Mouse (Mus musculus): Measurements from ENCODE around the gene Dnmt3a.

Gene Dnmt3a

DNA sequence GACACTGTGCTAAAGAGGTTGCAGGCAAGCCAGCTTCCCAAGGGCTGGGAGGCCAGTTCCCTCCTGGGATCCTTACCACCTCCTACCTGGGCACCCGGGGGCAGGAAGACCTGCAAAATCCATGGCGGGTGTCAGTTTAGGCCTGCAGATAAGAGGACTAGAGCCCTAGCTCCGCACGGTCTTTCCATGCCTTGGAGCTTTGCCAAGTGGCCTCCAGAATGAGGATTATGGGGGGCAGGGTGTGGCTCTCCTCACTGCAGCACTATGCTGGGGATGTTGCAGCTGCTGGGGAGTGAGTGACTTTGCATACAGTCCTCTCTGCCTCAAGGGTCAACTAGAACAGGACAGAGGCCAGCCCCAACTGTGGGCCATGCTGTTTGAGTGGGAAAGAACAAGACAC lies 14.1 kb downstream of the Dnmt3a start:
- DNase-seq (ENCODE audit: low read depth, low spot score) = no peak

DNA sequence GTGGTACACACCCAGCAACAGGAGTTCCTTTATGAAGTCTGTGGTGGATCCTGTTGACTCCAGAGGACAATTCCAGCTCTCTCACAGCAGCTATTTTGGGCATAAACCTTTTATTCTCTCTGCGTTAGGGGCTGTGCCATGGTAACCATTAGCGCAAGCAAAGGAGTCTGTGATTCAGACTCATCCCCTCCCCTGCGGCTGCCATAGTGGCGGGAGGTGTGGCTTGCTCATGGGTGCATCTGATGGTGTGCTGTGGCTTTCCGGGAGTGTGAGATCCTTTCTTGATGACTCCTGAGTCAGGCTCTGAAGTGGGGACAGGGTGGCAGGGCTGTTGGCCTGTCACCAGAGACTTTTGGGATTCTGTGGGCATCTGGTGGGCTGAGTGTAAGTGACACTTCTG lies 17.6 kb downstream of the Dnmt3a start:
- DNase-seq (ENCODE audit: low read depth, low spot score) = no peak

DNA sequence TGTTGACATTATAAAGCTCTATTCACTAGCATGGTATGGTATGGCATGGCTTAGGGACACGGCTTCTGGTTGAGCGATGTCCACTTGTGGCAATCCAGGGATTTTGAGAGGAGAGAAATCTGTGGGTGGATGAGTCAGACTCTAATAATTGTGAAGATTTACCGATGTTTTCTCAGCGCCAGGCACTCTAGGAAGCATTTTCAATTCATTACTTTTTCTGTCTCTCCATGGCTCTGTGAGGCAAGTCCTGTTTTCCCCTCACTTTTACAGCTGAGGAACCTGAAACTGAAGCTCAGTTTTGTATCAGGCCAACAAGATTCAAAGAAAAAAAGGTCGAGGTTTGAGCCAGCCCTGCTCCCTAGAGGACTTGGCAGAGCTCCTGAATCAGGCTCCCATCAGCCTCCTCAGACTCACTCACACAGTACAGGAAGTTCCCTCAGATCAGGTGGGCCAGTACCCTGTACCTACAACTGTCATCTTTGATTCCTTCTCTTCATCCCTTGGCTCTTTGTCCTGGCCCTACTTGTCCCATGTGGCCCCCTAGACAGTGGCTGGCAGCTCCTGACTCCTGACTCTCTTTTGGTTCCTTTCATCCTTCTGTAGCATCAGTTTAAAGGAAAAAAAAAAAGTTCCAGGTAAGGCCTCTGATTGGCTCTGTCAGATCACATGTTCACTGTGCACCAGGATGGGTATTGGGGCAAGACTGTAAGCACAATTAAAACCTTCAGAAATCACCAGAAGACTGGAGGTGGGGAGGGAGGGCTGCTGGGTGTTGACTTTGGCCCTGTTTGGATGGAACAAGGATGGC lies 19.3 kb downstream of the Dnmt3a start:
- DNase-seq (ENCODE audit: low read depth, low spot score) = no peak

DNA sequence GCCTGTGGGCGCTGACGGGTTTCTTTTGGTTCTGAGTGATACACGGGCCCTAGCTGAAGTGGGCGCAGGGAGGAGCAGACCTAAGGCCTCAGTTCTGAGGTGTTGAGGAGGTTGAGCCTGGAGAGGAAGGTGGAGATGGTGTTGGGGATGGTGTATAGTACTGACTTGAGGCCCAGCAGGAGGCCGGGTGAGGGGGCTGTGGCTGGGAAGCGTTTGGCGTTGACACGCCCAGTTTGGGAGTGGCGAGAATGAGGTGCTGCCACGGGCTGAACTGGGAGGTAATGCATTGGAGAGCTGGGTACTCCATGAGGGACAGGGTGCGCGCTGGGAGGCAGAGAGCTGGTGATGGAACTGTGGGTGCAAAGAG lies 19.9 kb downstream of the Dnmt3a start:
- peak; percentile 73 for DNase-seq (ENCODE audit: low read depth, low spot score)

DNA sequence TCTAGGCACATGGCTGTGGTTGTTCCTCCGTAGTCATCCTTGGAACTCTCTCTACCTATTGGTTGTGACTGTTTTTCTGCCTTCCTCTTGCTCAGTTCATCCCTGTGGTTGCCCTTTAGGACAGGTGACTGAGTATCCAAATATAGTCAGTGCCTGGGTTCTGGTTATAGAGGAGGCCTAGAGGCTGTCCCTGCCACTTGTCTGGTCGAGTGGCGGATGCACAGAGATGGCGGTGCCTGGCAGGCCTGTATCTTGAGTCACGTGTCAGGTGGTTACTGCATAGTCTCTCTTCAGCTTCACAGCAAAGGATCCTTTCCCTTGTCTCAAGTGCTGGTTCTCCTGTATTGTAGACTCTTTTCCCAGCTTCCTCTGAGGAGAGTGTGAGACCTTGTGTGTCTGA lies 22.0 kb downstream of the Dnmt3a start:
- DNase-seq (ENCODE audit: low read depth, low spot score) = no peak

DNA sequence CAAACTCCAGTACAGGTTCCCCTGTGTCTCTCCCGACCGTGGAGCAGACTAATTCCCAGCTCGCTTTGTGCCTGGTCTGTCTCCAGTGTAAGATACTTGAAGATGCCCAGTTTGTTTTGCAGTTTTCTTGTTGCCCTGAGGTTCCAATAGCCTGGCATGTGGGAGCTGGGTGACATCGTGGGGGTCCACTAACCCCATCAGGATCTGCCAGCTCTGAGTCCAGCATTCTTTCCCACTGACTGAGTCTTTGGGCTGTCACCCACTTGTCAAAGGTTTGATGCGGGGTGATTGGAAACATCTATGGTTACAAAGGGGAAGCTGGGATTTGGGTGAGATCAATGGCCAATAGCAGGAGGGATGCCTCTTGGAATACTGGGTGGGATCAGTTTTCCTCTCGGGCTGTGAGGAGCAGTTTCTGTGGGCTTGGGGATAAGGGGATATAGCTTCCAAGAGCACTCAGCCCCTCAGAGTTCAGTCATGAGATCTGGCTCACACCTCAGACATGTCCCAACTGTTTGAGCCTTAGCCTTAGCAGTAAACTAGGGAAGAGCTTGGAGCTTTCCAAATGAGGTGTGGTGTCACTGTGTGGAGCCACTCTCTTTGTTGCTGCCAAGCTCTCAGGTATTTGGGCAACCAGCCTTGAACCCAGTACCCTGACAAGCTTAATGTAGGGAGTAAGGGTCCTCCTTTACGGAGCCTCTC lies 27.4 kb downstream of the Dnmt3a start:
- no peak for DNase-seq (ENCODE audit: low read depth, low spot score)

DNA sequence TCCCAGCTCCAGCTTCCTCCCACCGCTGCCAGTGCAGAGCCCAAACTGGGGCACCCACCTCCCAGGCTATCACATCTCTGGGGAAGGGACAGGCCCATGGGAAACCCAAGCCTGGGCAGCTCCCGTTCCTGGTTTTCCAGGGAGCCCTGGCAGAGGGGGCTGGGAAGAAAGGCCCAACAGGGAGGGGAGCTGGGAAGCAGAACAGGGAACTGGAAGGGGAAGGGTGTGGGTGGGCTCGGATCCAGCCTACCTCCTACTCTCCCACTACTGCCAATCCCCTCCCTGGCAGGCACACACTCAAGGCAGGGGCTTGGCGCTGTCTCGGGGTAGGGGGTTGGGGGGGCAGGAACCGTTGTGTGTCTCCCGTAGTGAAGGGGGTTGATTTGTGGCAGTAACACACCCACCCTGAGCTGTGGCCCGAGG lies 28.1 kb downstream of the Dnmt3a start:
- DNase-seq (ENCODE audit: low read depth, low spot score) = no peak

DNA sequence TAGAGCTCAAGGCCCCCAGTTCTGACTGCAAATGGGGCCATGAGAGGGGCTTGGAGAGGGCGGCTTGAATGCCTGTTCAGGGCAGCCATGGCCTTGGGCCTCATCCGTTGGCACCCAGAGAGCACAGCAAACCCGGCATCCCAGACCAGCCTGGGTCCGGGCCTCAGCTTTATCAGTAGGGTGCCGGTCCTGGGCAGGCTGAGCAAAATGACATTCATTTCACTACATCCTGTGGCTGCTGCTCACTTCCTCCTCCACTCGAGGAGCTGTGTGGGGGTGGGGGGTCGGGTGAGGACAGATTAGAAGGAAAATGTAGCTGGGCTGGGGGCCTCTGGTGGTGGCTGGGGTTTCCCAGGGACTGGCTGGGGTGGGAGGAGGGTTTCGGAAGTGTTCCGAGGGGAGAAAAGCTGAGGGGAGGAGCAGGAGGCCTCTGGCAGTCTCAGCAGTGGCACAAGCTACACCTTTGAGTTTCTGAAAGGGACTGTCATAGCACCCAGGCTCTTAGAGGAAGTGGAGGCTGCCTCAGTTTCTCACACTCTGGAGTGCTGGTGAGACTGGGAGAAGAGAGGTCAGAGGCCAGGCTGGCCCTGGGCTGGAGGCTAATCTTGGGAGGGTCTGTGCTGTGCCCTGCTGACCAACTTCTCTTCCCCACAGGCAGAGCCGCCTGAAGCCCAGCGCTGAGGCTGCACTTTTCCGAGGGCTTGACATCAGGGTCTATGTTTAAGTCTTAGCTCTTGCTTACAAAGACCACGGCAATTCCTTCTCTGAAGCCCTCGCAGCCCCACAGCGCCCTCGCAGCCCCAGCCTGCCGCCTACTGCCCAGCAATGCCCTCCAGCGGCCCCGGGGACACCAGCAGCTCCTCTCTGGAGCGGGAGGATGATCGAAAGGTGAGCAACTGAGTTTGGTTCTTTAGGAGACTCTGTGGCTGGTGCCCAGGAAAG lies 28.8 kb downstream of the Dnmt3a start:
- no peak for DNase-seq (ENCODE audit: low read depth, low spot score)

DNA sequence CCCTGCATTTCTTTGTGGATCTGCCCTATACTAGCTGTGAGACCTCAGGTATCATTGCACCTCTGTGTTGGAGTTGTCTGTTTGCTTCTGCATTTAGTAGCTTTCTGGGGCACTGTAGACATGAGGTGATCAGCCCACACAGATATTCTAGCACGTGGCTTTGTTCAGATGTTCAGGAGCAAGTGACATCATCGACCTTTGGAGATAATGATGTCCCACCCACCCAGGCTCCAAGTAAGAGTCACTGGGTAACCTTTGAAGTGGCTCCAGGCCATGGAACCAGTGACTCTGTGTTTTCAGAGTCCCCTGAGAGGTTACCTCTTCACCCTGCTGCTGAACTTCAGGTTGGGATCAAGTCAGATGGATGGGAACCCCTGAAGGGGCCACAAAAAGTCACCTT lies 29.8 kb downstream of the Dnmt3a start:
- DNase-seq (ENCODE audit: low read depth, low spot score) = no peak

DNA sequence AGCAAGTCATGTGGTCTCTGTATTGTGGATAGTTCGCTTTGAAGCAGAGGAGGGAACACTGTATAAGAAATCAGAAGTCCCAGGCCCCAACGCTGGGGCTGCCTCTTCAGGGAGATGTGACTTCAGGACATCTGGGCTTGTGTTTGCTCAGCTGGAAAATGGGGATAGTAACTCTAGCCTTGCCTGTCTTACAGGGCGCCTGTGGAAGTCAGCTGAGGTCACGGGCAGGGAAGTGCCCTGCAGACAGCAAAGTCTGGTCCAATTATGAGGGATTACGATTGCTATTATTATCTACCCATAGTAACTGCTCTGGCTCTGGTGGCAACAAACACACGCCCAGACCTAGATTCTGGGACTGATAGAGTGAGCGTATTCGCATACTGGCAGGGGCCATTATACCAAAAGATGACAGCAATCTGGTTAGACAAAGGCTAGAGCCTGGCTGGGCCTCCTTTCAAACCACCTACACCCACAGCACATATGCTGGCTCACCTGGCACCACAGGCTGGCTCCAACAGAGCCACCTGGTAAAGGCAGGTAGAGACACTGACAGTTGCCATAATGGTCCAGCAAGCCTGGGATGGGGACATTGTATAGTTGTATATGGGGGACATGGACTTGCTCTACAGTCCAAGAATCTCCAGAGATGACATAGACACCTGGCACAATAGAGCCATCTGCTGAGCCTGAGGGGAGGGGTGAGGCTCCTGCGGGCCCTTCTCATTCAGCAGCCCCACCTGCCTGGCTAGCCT lies 31.4 kb downstream of the Dnmt3a start:
- no peak for DNase-seq (ENCODE audit: low read depth, low spot score)

DNA sequence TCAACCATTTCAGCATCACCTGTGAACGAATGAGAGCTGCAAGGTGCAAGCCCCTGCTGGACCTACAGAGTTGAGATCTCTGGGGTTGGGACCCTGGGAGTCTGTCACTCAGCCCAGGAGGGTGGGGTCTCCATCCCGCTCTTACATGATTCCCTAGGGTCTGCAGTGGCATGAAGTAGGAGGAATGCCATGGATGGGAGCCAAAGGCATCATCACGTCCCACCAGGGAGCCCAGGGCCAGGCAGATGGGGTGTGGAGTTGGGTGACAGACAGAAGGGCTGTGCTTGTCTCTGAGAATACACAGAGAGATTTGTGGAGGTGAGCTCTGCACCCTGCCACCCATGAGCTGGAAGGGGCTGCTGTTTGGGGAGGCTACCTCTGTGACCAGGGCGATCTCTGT lies 32.2 kb downstream of the Dnmt3a start:
- no peak for DNase-seq (ENCODE audit: low read depth, low spot score)

DNA sequence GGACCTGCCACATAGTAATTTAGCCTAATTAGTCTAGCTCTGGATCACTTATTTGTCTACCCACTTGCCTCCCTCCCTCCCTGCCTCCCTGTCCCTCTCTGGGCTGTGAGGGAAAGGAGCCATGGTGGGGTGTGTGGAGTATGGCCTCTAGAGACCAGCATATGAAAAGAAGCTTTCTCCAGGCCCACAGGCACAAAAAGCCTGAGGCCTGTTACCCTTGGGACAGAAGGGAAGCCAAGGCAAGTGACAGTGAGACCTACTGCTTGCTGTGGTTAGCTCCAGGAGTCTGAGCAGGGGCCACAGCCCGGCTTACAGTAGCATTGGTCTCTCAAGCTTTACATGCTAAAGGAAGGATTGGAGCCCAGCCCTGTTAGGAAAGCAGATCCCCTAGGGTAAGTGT lies 33.9 kb downstream of the Dnmt3a start:
- no peak for DNase-seq (ENCODE audit: low read depth, low spot score)

DNA sequence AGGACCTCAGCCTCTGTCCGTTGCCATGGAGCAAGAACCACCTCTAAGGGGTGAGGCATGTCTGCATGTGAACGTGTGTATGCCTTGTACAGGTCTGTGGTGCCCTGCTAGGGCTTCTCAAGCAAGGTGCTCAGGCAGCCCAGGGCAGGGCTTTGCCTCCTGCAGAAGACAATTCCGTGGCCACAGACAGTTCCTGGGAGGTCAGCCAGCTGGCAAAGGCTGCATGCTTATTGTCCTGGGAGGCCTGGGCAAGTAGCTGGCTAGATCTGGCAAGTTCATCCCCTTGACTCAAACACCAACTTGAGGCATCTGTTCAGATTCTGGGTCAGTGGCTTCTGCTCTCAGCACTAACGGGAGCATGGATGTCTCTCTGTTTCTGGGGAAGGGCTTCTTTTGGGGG lies 35.3 kb downstream of the Dnmt3a start:
- no peak for DNase-seq (ENCODE audit: low read depth, low spot score)

DNA sequence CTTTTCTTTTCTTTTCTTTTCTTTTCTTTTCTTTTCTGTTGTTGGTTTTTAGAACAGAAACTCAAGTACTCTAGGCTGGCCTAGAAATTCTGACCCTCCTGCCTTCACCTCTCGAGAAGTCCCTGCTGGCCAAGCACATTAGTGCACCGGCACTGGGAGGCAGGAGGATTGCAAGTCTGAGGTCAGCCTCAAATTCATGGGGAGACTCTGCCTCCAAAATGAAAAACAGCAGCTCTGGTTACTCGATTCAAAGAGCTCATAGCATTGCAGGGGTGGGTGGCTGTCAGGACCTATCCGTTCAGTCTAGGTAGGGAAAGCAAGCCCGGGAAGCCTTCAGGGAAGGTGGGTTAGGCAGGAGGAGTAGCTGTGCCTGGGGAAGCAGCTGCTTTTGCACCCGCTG lies 37.0 kb downstream of the Dnmt3a start:
- peak; percentile 37 for DNase-seq (ENCODE audit: low read depth, low spot score)

DNA sequence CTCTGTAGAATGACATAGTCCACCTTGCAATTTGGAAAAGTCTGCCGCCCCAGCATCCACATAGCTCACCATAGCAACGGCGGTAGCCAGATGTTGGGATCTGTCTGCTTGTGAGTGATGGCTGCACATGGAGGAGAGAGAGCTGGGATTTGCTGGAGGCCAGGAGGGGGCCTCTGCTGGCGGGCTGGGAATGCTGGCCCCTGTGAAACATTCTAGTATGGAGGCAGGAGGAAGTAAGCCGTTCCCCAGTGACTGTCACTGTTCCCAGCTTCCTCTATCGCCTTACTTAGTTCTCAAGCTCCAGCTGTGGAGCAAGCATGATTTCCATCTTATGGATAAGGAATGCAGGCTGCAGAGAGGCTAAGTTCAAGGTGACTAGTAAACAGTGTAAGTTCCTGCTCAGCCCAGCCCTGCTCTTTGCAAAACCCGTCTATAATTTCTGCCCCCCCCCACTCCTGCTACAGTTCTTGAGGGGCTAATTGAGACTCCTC lies 37.6 kb downstream of the Dnmt3a start:
- DNase-seq (ENCODE audit: low read depth, low spot score) = no peak

DNA sequence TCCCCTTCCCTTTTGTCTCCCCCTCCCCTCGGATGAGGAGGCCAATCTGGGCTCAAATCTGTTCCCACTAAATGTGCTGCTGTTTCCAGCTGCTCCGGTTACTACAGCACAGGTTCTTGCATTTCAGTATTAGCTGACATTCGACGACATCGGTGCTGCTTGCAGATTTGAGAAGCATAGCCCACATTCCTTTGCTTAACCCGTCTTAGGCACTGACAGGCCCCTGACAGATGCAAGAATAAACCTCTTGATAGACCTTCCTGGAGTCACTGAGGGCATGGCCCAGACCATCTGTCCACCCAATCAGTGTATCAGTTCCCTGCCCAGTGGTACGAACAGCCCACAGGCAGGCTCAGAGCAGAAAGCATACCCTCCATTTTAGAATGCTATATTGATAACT lies 38.1 kb downstream of the Dnmt3a start:
- no peak for DNase-seq (ENCODE audit: low read depth, low spot score)

DNA sequence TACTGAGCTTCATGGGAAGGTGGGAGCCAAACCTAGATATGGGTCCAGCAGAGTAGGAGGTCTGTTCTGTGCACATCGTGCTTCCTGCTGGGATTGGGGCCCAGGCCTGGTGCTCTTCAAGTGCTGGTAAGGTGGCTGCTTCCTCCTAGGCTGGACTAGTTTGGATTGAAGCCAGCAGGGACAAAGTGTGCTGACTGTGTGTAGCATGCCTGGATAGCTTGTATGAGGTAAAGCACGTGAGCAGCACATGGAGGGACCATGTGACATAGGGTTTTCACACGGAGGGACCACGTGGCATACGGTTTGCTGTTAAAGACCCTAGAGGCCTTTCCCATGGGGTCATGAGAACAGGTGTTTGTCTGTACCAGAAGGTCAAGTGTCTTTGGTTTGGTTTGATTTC lies 38.5 kb downstream of the Dnmt3a start:
- no peak for DNase-seq (ENCODE audit: low read depth, low spot score)

DNA sequence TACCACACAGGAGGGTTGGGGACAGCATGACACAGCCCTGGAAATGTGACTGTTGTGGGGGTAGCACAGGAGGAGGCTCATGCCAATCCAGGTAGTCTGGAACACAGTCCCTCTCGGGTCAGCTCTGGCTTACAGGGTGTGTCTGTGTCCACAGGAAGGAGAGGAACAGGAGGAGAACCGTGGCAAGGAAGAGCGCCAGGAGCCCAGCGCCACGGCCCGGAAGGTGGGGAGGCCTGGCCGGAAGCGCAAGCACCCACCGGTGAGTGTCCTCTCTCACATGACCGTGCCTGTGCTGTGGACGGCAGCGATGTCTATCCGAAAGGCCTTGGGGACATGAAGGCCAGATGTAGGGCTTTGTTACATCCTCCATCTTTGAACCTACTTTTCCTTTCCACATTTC lies 43.7 kb downstream of the Dnmt3a start:
- no peak for DNase-seq (ENCODE audit: low read depth, low spot score)

DNA sequence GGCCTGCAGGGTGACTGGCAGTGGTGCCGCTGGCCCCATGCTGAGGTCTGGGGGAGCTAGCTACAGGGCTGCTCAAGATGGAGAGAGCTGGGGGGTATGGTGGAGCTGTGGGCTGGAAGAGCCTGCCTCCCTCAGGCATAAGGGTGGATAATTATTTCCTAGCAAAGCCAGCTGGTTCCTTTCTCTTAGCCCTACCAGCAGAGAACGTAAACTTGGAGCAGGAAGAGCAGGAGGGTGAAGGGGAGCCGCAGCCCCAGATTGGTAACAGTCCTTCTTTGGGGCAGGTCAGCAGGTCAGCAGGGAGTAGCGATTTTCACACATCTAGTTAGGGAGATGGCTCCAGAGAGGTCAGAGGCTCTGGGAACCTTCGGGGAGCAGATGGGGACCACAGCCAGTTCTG lies 44.4 kb downstream of the Dnmt3a start:
- DNase-seq (ENCODE audit: low read depth, low spot score) = no peak

DNA sequence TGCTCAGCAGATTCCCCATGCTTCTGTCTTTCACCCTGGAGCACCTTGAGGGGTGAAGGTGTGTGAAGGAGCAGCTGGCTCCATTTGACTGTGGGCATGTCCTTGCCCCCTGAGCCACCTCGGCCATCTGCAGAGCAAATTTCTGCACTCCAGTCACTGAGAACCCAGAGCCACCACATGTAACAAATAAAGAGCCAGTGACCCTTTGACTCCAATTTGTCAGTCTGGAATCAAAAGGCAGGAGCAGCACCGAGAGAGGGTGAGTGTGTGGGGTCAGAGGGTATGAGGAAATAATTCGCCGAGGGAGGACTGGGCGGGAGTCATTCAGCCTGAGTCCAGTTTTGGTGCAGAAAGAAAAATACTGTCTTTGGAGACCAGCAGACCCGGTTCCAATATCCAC lies 44.9 kb downstream of the Dnmt3a start:
- DNase-seq (ENCODE audit: low read depth, low spot score) = no peak

DNA sequence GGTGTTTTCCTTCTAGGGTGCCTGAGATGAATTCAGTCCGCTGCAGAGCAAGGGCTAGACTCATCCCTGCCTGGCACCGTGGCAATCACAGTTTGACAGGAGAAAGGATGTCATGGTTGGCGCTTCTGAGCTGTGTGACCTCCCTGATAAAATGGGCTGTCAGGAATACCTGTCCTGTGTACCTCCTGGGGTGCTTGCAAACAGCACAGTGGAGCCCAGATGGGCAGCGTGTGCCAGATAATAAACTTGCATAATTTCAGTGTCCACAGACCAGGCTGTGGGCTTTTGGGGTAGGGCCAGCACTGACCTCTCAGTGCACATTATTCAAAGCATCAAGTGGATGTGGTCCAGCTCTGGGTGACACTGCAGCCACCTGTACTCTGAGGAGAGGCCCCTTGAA lies 45.4 kb downstream of the Dnmt3a start:
- no peak for DNase-seq (ENCODE audit: low read depth, low spot score)

All from R1 (cell line).